Mouse (Mus musculus) MEL (cell line): ENCODE measurements around the gene Tle3.

ENCODE experiments used
- CTCF ChIP-seq, 3 experiments: IDR thresholded peaks in 2 of 3; conservative IDR thresholded peaks in 1 of 3; 2 replicates each; pipeline ENCODE4 v1.5.1; 2011 to 2012; ENCODE audit warnings: low read length in 3 of 3, low read depth in 2 of 3, mild to moderate bottlenecking in 2 of 3, improper control_type of control experiment in 1 of 3, inconsistent platforms in 1 of 3, mixed read lengths in 1 of 3, moderate library complexity in 1 of 3; ENCODE audit not compliant: control insufficient read depth in 1 of 3, insufficient read depth in 1 of 3, poor library complexity in 1 of 3, severe bottlenecking in 1 of 3
- EP300 ChIP-seq, 2 experiments: IDR thresholded peaks; 2 replicates each; pipeline ENCODE4 v1.6.1; 2011; ENCODE audit warnings: improper control_type of control experiment in 2 of 2, low read length in 2 of 2, low read depth in 1 of 2, mild to moderate bottlenecking in 1 of 2
- GATA1 ChIP-seq: IDR thresholded peaks from 2 replicates; pipeline ENCODE4 v1.6.1; 2011; ENCODE audit warnings: low read depth, low read length, improper control_type of control experiment
- MAX ChIP-seq: IDR thresholded peaks from 2 replicates; pipeline ENCODE4 v1.6.1; 2011; ENCODE audit warnings: low read length, improper control_type of control experiment
- POLR2AphosphoS5 ChIP-seq: IDR thresholded peaks from 2 replicates; pipeline ENCODE4 v1.6.1; 2012; ENCODE audit warnings: low read depth, borderline replicate concordance, mild to moderate bottlenecking, inconsistent platforms, low read length, moderate library complexity, mixed read lengths
- RCOR1 ChIP-seq: IDR thresholded peaks from 2 replicates; pipeline ENCODE4 v1.6.1; 2012; ENCODE audit warnings: low read depth, mild to moderate bottlenecking, inconsistent platforms, low read length, improper control_type of control experiment

GRCm38 (mm10) chr9:61373634-61373941 lies 1.4 kb downstream of the Tle3 start:
- TF ChIP-seq CTCF (IDR thresholded peaks at IDR 0.05 in 2 of 3, conservative IDR thresholded peaks at IDR 0.05 in 1 of 3; ENCODE audit: control insufficient read depth in 1 of 3, insufficient read depth in 1 of 3, low read depth in 2 of 3, low read length in 3 of 3, poor library complexity in 1 of 3, severe bottlenecking in 1 of 3) (no peak), RCOR1 (no peak), POLR2AphosphoS5 (no peak), EP300 (IDR thresholded peaks at IDR 0.05; ENCODE audit: low read depth in 1 of 2, low read length in 2 of 2) (no peak), GATA1 (no peak), MAX (no peak)
